Mouse (Mus musculus): ENCODE data around the gene Mgat3. TPM values are rescaled to one million over a fixed set of nuclear protein-coding genes. Genes with fewer than 3 reads are reported as not detected.

Mgat3 gene
- polyA plus RNA-seq, 1 experiment from 2014 or later, result 12.8 TPM

DNA sequence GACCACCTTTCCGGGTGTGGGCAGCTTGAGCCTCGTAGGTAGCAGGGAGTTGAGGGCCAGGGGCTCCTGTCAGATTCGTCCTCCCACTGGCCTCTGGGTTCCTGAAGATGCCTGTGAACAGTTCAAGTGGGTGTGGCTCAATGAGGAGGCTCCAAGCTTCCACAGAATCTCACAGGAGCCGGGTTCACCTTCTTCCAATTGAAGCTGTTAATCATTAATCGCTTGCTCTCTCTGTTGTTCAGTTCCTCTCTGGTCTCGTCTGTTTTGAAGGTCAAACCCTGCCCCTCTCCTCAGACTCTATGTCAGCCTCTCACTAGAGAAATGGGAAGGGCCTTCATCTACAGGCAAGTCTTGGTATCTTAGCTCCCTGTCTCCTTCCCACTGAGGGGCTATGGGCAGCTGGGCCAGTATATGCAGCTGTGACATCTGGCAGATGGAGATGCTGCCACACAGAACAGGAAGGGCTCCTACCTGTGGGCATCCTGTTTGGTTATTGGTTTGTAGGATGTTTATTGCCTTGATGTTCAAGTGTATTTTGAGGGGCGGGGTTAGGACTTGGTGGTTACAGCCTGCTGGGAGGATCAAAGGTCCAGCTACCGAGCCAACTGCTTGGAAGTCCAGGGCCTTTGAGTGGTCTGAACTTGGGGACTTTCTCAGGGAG is 18.2 kb downstream of the Mgat3 start:
- Histone ChIP-seq H3K9me3 (ENCODE audit: control insufficient read depth, low read depth, low read length) (no peaks in the 10 kb centered on the region), H3K9ac (replicated peaks; ENCODE audit: low read depth, low read length) (no peak overlapping the region), H3K27me3 (ENCODE audit: control insufficient read depth, insufficient read depth, low read length) (no peaks in the 10 kb centered on the region), H3K4me1 (ENCODE audit: control insufficient read depth, insufficient read depth, low read length) (peaks cover 31% of the 10 kb centered on the region), H3K27ac (ENCODE audit: low read length) (no peak overlapping the region), H3K4me2 (replicated peaks; ENCODE audit: low read depth, low read length) (no peak overlapping the region), H3K36me3 (ENCODE audit: control insufficient read depth, insufficient read depth, low read length) (no peaks in the 10 kb centered on the region), H3K4me3 (ENCODE audit: low read depth, low read length) (no peak overlapping the region)
- no peak for ATAC-seq (ENCODE audit: insufficient number of reproducible peaks, insufficient read depth, low FRiP score, low read depth)
- WGBS, result 60% methylated on average over 8 of the region's 8 CpGs

DNA sequence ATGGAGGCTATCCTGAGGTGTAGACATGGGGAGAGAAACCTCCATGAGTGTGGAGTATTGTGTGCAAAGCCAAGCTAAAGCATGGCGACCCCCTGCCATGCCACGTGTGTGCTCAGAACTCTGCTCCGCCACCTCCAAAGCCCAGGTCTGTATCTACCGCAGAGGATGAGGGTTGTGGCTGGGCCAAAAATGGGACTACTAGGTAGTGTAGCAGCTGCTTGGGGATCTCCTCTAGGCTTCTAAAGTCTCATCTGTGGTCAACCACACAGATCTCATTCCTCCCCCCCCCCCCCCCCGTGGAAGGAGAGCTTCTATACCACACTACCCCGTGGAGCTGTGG is 18.7 kb downstream of the Mgat3 start:
- Histone ChIP-seq H3K9ac (replicated peaks; ENCODE audit: low read depth, low read length) (no peak overlapping the region), H3K27me3 (ENCODE audit: control insufficient read depth, insufficient read depth, low read length) (no peaks in the 10 kb centered on the region), H3K36me3 (ENCODE audit: control insufficient read depth, insufficient read depth, low read length) (no peaks in the 10 kb centered on the region), H3K4me1 (ENCODE audit: control insufficient read depth, insufficient read depth, low read length) (peaks cover 31% of the 10 kb centered on the region), H3K4me2 (replicated peaks; ENCODE audit: low read depth, low read length) (no peak overlapping the region), H3K9me3 (ENCODE audit: control insufficient read depth, low read depth, low read length) (no peaks in the 10 kb centered on the region), H3K4me3 (ENCODE audit: low read depth, low read length) (no peak overlapping the region), H3K27ac (ENCODE audit: low read length) (no peak overlapping the region)
- no peak for ATAC-seq (ENCODE audit: insufficient number of reproducible peaks, insufficient read depth, low FRiP score, low read depth)
- 87% methylated on average over 6 of the region's 6 CpGs for WGBS

DNA sequence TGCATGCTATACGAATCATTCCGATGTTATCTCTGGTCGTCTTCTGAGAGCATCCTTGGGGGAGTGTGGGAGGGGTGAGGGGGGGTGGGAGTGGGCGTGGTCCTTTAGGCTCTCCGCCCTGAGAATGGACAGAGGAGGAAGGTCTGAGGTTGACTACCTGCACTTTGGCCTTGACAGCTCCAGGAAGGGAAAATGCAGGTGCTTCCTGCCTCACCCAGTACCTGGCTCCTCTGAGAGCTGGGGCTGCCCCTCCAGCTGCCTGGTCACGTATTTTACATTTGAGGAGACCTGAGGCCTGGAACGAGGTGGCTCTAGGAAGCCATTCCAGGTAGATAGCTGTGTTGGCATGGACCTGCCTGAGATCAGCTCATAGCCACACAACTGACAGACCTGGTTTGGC is 19.3 kb downstream of the Mgat3 start:
- WGBS, result 70% methylated on average over 7 of the region's 7 CpGs
- H3K4me3 ChIP-seq (ENCODE audit: low read depth, low read length), result no peak overlapping the region
- no peaks in the 10 kb centered on the region for H3K9me3 ChIP-seq (ENCODE audit: control insufficient read depth, low read depth, low read length)
- H3K4me2 ChIP-seq (replicated peaks; ENCODE audit: low read depth, low read length), result no peak overlapping the region
- ATAC-seq (ENCODE audit: insufficient number of reproducible peaks, insufficient read depth, low FRiP score, low read depth), result no peak
- H3K27me3 ChIP-seq (ENCODE audit: control insufficient read depth, insufficient read depth, low read length), result no peaks in the 10 kb centered on the region
- H3K36me3 ChIP-seq (ENCODE audit: control insufficient read depth, insufficient read depth, low read length), result no peaks in the 10 kb centered on the region
- no peak overlapping the region for H3K27ac ChIP-seq (ENCODE audit: low read length)
- H3K4me1 ChIP-seq (ENCODE audit: control insufficient read depth, insufficient read depth, low read length), result peaks cover 31% of the 10 kb centered on the region
- H3K9ac ChIP-seq (replicated peaks; ENCODE audit: low read depth, low read length), result no peak overlapping the region

DNA sequence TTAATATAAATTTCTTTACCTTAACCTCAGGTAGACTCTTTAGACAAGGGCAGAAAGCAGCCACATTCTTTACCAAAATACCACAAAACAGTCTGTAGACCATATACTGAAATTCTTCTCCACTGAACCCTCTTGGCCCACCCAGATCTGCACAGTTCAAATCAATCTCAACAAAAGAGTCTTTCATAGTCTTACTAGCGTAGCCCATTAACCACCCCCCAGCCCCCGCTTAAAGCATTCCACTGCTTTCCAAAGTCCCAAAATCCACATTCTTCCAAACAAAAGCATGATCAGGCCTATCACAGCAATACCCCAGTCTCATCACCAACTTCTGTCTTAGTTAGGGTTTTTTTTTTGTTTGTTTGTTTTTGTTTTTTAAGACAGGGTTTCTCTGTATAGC is 26.0 kb downstream of the Mgat3 start:
- no peaks in the 10 kb centered on the region for H3K9me3 ChIP-seq (ENCODE audit: control insufficient read depth, low read depth, low read length)
- H3K9ac ChIP-seq (replicated peaks; ENCODE audit: low read depth, low read length), result no peak overlapping the region
- ATAC-seq (ENCODE audit: insufficient number of reproducible peaks, insufficient read depth, low FRiP score, low read depth), result no peak
- no peaks in the 10 kb centered on the region for H3K36me3 ChIP-seq (ENCODE audit: control insufficient read depth, insufficient read depth, low read length)
- H3K4me2 ChIP-seq (replicated peaks; ENCODE audit: low read depth, low read length), result no peak overlapping the region
- H3K27ac ChIP-seq (ENCODE audit: low read length), result no peak overlapping the region
- 76% methylated on average over 2 of the region's 2 CpGs for whole genome bisulfite sequencing
- H3K4me3 ChIP-seq (ENCODE audit: low read depth, low read length), result no peak overlapping the region
- H3K4me1 ChIP-seq (ENCODE audit: control insufficient read depth, insufficient read depth, low read length), result no peaks in the 10 kb centered on the region
- no peaks in the 10 kb centered on the region for H3K27me3 ChIP-seq (ENCODE audit: control insufficient read depth, insufficient read depth, low read length)

DNA sequence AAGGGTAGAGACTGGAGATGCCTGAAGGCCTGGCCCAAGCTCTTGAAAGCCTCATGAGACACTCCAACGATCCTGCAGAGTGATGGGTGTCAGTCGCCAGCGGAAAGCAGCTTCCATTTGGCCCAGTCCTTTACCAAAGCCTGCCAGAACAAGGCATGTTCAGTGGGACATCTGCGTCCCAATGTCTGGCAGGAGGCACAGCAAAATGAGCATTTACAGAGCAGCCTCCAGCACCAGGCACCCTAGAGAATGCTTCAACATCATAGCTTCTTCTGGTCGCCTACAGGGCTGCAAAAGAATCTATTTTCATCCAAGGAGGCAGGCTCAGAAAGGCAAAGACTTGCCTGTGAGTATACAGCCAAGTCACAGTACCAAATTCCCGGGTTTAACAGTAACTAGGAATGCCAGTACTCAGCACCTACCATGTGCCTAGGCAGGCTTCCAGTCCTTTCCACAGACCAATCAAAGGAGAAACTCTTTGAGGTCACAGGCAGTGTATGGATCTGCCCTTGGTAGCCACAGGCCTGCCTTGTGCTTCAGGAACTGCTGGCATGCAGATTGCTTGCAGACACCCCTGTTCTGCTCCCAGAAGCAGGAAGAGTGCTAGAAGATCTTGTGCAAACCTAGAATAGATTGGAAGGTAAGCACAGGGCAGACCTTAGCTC is 28.7 kb downstream of the Mgat3 start:
- ATAC-seq (ENCODE audit: insufficient number of reproducible peaks, insufficient read depth, low FRiP score, low read depth), result no peak
- no peaks in the 10 kb centered on the region for H3K9me3 ChIP-seq (ENCODE audit: control insufficient read depth, low read depth, low read length)
- no peak overlapping the region for H3K27ac ChIP-seq (ENCODE audit: low read length)
- H3K36me3 ChIP-seq (ENCODE audit: control insufficient read depth, insufficient read depth, low read length), result no peaks in the 10 kb centered on the region
- 84% methylated on average over 6 of the region's 6 CpGs for WGBS
- H3K4me2 ChIP-seq (replicated peaks; ENCODE audit: low read depth, low read length), result no peak overlapping the region
- H3K27me3 ChIP-seq (ENCODE audit: control insufficient read depth, insufficient read depth, low read length), result no peaks in the 10 kb centered on the region
- H3K9ac ChIP-seq (replicated peaks; ENCODE audit: low read depth, low read length), result no peak overlapping the region
- H3K4me1 ChIP-seq (ENCODE audit: control insufficient read depth, insufficient read depth, low read length), result no peaks in the 10 kb centered on the region
- no peak overlapping the region for H3K4me3 ChIP-seq (ENCODE audit: low read depth, low read length)

DNA sequence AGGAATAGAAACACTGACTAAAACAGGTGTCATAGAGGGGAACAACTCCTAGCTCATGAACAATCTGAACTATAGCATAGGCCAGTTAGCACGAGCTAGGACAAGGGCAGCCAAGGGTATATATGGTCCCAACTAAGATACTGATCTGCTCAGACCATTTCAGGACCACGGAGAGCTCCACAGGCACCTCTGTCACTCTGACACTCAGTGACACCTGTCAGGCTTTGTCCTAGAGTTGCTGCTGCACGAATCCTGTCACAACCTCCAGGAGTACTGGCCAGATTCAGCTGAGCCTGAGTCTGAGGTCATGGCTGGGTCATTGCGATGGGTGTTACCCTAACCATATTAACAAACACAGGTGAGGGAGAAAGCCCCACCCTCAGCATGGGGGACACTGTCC is 29.9 kb downstream of the Mgat3 start:
- ATAC-seq (ENCODE audit: insufficient number of reproducible peaks, insufficient read depth, low FRiP score, low read depth), result no peak
- Histone ChIP-seq H3K9me3 (ENCODE audit: control insufficient read depth, low read depth, low read length) (no peaks in the 10 kb centered on the region), H3K4me3 (ENCODE audit: low read depth, low read length) (no peak overlapping the region), H3K9ac (replicated peaks; ENCODE audit: low read depth, low read length) (no peak overlapping the region), H3K4me1 (ENCODE audit: control insufficient read depth, insufficient read depth, low read length) (no peaks in the 10 kb centered on the region), H3K4me2 (replicated peaks; ENCODE audit: low read depth, low read length) (no peak overlapping the region), H3K27ac (ENCODE audit: low read length) (no peak overlapping the region), H3K27me3 (ENCODE audit: control insufficient read depth, insufficient read depth, low read length) (no peaks in the 10 kb centered on the region), H3K36me3 (ENCODE audit: control insufficient read depth, insufficient read depth, low read length) (no peaks in the 10 kb centered on the region)
- WGBS, result 38% methylated on average over 4 of the region's 4 CpGs

DNA sequence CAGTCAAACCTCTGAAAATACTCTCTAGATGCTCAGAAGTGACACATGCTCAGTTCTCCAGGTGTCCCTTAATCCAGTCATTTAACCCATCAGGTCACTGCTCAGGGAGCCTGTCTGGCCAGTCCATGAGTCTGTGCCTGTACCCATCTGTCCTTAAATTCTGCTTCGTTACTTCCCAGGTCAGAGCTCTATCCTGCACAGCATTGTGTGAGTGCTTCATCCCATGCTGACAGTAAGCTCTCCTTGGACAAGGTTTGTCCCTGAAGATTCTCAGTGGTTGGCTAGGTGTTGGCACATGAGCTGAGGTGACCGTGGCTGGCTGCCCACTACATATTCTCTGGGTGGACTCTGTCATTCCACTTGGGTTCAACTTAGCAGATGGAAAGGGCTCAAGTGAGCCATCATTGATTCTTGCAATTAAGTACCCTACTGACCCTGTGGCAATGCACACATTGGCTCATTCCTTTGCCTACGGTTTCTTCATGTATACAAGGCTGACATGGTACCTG is 32.6 kb downstream of the Mgat3 start:
- Histone ChIP-seq H3K4me3 (ENCODE audit: low read depth, low read length) (no peak overlapping the region), H3K36me3 (ENCODE audit: control insufficient read depth, insufficient read depth, low read length) (peaks cover 4% of the 10 kb centered on the region; the same call in 1 of the 2 replicates), H3K4me1 (ENCODE audit: control insufficient read depth, insufficient read depth, low read length) (no peaks in the 10 kb centered on the region), H3K27ac (ENCODE audit: low read length) (no peak overlapping the region), H3K9me3 (ENCODE audit: control insufficient read depth, low read depth, low read length) (no peaks in the 10 kb centered on the region), H3K27me3 (ENCODE audit: control insufficient read depth, insufficient read depth, low read length) (no peaks in the 10 kb centered on the region), H3K4me2 (replicated peaks; ENCODE audit: low read depth, low read length) (no peak overlapping the region), H3K9ac (replicated peaks; ENCODE audit: low read depth, low read length) (no peak overlapping the region)
- WGBS, result 94% methylated on average over 3 of the region's 3 CpGs
- ATAC-seq (ENCODE audit: insufficient number of reproducible peaks, insufficient read depth, low FRiP score, low read depth), result no peak

DNA sequence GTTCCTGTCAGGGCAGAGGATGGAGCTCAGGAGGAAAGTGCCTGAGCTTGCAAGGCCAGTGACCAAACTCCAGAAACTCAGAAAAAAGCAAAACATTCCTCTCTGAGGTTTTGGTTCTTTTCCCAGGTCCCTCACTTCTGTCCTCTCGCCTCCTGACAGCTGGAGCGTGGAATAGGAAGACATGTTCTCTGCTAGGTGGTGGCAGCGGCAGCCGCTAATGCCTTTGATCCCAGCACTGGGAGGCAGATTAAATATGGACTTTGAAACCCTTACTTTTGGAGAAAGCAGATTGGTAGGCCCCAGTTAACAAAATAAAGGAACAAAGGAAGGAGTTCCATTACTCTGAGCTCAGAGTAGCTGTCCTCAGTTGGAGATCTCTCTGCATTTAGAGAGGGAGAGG is 34.9 kb downstream of the Mgat3 start:
- no peak overlapping the region for H3K4me2 ChIP-seq (replicated peaks; ENCODE audit: low read depth, low read length)

DNA sequence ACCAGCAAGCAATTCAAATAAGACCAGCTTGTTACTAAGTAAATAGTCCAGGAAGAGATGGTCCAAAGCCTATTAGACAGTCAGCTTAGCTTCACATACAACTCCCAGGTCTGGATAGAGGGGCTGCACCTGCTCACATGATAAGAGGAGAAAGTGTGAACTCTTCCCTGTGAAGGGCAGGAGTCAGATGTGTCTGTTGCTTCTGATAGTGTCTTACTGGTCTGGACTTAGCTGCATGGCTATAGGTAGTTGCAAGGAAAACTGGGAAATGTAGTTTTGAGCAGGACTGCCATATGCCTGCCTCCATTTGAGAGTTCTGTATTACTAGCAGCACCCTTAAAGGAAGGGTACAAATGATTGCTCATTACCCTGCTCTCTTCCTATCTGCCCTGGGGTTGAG is 40.2 kb downstream of the Mgat3 start:
- no peak overlapping the region for H3K27ac ChIP-seq (ENCODE audit: low read length)
- H3K4me3 ChIP-seq (ENCODE audit: low read depth, low read length), result no peak overlapping the region
- no peak overlapping the region for H3K4me2 ChIP-seq (replicated peaks; ENCODE audit: low read depth, low read length)
- H3K36me3 ChIP-seq (ENCODE audit: control insufficient read depth, insufficient read depth, low read length), result peaks cover 23% of the 10 kb centered on the region
- H3K9ac ChIP-seq (replicated peaks; ENCODE audit: low read depth, low read length), result no peak overlapping the region
- ATAC-seq (ENCODE audit: insufficient number of reproducible peaks, insufficient read depth, low FRiP score, low read depth), result no peak
- no peaks in the 10 kb centered on the region for H3K9me3 ChIP-seq (ENCODE audit: control insufficient read depth, low read depth, low read length)
- no peaks in the 10 kb centered on the region for H3K27me3 ChIP-seq (ENCODE audit: control insufficient read depth, insufficient read depth, low read length)
- no peaks in the 10 kb centered on the region for H3K4me1 ChIP-seq (ENCODE audit: control insufficient read depth, insufficient read depth, low read length)

More for the DNA sequence above, 34.9 kb downstream of the Mgat3 start:
- WGBS, result 36% methylated on average over 4 of the region's 4 CpGs
- Histone ChIP-seq H3K4me3 (ENCODE audit: low read depth, low read length) (no peak overlapping the region), H3K36me3 (ENCODE audit: control insufficient read depth, insufficient read depth, low read length) (peaks cover 19% of the 10 kb centered on the region), H3K9me3 (ENCODE audit: control insufficient read depth, low read depth, low read length) (no peaks in the 10 kb centered on the region), H3K9ac (replicated peaks; ENCODE audit: low read depth, low read length) (no peak overlapping the region), H3K27ac (ENCODE audit: low read length) (peak overlapping the region; percentile 28; the same call in 1 of the 2 replicates), H3K4me1 (ENCODE audit: control insufficient read depth, insufficient read depth, low read length) (no peaks in the 10 kb centered on the region), H3K27me3 (ENCODE audit: control insufficient read depth, insufficient read depth, low read length) (no peaks in the 10 kb centered on the region)
- no peak for ATAC-seq (ENCODE audit: insufficient number of reproducible peaks, insufficient read depth, low FRiP score, low read depth)

Measured in stomach, embryonic 14.5 days (tissue).